Mouse (Mus musculus) frontal cortex, adult 2 months (tissue): ENCODE data around the gene Gm28048. TPM values are rescaled to one million over a fixed set of nuclear protein-coding genes. Genes with fewer than 3 reads are reported as not detected.

Experiments used
- DNase-seq, 2 experiments: peaks; one replicate each; pipeline ENCODE4 v3.0.0; 2022; ENCODE audit warnings: low spot score in 1 of 2; ENCODE audit errors: extremely low spot score in 1 of 2
- polyA plus RNA-seq: library from polyadenylated mRNA; depleted of rRNA; stranded (reverse); fragments of >200 nt; gene quantifications from 2 replicates; pipeline ENCODE4 v1.2.3, GENCODE M21; 2012

Gene Gm28048
- polyA plus RNA-seq, 1 experiment: 6.4 TPM

DNA sequence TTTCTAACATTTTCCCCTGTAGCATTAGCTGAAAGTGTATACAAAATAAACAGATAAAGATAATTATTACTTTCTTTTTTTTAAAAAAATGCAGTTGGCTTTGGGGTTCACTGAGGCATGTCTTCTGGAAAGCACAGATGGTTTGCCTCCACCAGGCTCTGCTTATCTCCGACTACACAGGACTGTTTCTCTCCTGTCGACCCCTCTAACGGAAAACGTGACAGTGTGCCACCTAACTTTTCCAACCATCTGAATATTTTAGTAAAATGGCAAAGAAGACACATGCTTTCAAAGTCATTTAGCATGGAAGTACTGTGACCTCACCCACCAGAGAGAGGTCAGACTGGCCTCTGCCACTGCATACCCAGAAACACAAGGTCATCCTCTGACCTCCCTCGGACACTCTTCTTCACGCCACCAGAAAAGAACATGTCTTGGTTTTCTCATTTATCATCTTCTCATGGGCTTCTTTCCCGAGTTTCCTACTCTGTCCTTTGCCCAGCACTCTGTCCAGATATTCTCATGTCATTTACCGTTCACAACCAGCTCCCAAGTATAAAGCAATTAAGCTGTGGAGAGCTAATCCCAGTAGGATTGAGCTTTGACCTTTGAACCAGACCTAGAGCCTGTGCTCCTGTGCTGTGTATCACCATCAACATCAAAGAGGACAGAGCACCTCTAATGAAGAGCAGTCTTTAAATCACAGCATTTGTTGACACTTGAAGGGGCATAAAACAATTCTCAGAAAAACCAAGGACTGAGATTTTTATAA is 134.7 kb downstream of the Gm28048 start:
- no peak for DNase-seq

DNA sequence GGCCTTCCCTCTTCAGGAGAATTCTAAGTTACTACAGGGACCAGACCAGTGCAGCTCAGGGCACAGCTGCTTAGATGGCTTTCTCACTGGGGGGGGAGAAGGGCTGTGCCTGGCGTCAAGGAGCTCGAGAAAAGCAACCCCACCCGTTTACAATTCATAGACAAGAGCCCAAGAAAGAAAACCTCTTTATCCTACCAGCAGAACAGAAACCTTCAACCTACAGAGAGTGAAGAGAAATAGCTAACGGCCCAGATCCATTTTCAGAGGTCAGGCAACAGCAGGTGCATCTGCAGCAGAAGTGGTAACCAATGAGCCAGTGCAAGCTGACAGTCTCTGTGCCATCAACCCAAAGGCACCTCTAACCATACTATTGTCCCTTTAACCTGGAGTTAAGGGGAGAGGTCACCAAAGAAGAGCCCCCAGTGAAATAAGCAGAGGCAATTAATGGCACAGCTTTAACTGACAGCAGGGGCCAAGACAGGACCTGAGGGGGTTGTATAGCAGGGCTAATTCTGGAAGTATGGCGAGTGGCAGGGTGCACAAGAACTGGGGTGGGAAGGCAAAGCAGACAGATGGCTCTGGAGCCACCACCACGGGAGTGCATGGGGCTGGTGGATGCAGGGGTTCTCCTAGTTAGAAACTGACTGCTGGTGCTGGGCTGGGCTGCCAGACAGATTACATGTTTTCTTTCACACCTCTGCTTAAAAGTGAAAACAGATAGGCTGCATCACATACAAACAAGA is 135.6 kb downstream of the Gm28048 start:
- no peak for DNase-seq

- peak; percentile 36 to 59 for DNase-seq
Observed at GRCm38 (mm10) chr11:22844754-22845718, 136.9 kb downstream of the Gm28048 start.

GRCm38 (mm10) chr11:22839456-22839855 is 142.4 kb downstream of the Gm28048 start:
- no peak for DNase-seq

DNA sequence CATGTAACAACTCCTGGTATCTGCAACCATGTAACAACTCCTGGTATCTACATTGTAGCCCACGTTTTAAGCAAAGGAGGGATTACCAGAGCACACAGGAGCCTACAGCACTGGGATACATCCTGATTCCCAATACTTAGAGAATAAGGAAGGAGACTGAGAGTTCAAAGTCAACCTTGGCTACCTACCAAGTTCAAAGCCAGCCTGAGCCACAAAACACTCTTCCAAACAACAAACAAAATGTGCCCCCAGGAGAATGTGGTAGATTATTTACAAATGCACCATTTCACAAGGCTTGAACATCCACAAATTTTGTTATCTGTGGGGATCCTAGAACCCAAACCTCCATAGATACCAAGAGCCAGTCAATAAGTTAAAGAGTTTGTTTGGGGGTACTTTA is 143.5 kb downstream of the Gm28048 start:
- DNase-seq: no peak

DNA sequence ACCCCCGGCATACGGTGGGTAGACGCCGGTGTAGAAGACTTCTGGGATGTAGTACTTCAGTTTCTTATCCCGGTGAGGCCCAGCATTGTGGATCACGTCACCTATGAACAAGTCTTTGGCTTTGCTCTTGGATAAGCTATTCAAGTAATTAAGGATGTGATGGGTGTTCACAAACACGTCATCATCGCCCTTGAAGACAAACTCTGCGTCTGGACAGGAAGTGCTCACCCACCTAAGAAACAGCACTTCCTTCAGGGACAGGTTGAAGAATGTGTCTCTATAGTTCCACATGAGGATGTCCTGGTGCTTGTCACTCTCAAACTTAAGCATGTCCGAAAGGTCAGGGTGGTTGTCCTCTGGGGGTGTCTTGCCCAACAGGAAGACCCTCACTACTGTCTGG is 145.6 kb downstream of the Gm28048 start:
- no peak for DNase-seq

- no peak for DNase-seq
Observed at GRCm38 (mm10) chr11:22832600-22832999, 149.3 kb downstream of the Gm28048 start.

- DNase-seq: no peak
Observed at GRCm38 (mm10) chr11:22831916-22832315, 150.0 kb downstream of the Gm28048 start.

DNA sequence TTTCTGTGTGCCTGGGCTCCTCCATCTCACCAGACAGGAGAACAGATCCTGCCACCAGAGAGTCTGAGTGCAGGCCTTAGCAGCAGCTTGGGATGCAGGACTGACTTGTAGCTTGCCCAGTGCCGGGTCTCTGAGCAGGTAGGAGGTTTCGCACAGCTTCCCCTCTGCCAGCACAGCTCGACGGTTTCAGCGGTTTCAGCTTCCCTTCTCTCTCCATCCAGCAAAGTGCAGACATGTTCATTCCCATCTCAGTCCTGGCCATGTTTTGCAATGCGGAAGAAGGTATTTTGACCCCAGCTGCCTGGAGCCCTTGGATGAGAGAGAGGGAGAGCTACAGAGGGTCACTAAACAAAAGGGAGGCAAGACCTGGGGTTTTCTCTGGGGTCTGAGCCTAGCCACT is 151.2 kb downstream of the Gm28048 start:
- DNase-seq: no peak

DNA sequence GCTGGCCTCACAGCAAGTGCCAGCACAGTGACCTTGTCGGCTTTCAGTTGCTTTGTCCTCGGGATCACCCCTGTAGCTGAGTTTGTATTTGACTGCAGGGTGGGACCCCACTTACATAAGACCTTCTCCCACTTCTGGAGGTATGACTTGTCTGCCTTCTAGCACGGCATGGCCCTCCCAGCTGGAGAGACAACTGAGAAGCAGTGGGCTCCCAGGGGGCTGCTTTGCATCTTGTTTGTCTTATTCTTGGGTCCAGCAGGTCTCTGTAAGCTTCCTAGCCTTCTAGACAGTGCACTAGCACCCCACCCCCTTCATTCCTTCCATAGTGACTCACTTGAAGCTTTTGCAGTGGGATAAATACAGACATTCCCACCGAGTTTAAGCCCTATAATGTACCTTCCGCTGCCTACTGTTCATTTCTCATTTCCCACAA is 151.7 kb downstream of the Gm28048 start:
- DNase-seq: peak in 1 of 2 experiments; percentile 34

GRCm38 (mm10) chr11:22828988-22829632 is 152.8 kb downstream of the Gm28048 start:
- peak in 1 of 2 experiments; percentile 37 for DNase-seq

- peak in 1 of 2 experiments; percentile 56 for DNase-seq
Observed at GRCm38 (mm10) chr11:22827514-22828080, 154.3 kb downstream of the Gm28048 start.

DNA sequence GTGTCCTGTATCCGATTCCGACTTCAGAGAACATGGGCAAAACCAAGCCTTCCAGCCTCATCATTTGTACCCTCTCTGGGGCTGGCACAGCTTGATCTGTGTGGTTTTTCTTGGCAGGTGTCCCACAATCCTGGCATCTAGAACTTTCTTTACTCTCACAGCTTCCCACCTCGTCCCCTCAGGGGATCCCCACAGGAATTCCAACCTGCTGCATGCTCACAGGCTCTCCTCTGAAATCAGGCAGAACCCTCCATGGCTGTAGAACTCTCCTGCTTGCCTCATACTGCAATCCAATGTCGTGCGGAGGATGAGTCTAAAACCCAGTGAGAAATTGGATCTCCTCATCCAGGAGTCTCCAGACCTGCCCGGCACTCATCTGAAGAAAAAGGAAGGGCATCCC is 155.2 kb downstream of the Gm28048 start:
- no peak for DNase-seq

- DNase-seq: no peak
Observed at GRCm38 (mm10) chr11:22826051-22826450, 155.8 kb downstream of the Gm28048 start.

DNA sequence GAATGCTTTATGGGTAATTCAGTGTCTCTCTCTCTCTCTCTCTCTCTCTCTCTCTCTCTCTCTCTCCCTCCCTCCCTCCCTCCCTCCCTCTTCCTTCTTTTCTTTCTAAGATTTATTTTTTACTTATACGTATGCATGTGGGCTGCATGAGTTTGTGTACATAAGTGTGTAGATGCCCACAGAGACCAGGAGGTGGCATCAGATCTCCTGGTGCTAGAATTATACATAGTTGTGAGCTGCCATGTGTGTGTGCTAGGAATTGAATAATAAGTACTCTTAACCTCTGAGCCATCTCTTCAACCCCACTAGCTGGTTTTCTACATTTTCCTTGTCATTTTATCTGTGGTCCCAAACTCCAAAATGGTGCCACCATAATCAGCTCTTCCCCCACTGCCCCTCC is 156.3 kb downstream of the Gm28048 start:
- DNase-seq: no peak

- DNase-seq: no peak
Observed at GRCm38 (mm10) chr11:22824049-22824705, 157.7 kb downstream of the Gm28048 start.

DNA sequence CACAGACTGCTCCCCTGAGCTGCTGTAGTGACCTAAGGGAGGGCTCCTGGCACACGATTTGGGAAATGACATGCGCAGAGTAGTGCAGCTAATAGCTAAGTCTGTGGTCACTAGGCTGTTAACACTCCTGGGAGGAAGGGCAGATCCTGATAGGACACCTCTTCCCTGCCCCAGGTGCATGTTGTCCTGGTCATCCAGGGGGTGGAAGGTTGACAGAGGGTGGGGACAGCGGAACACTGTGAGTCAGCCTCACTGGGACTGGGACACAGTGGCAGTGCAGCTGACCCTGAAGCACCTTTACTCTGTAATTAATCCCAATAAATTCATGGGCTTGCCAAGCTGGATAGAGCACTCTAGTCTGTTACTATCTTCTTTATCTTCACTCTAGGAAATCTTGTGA is 160.6 kb downstream of the Gm28048 start:
- DNase-seq: no peak

DNA sequence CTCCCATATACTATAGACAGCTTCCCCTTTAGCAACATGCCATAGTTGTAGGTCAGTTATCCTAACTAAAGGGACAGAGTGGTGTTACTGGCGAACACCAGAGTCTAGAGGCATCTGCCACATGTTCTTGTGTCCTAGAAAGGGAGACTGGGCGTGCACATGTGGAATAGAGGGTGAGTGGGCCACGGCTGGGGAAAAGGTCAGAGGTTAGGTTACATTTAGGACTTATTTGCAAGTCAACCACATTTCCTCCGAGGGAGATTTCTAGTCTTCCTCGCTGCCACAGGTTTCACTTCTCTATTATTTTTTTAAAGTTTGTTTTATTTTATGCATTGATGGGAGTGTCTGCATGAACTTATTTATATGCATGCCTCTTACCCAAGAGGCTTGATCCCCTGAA is 163.5 kb downstream of the Gm28048 start:
- DNase-seq: no peak

GRCm38 (mm10) chr11:22815877-22816276 is 166.0 kb downstream of the Gm28048 start:
- DNase-seq: no peak
